Mouse (Mus musculus): ENCODE results near the gene S100a3. TPM values are rescaled to one million over a fixed set of nuclear protein-coding genes. Genes with fewer than 3 reads are reported as not detected.

S100a3 gene
- polyA plus RNA-seq, 1 experiment from 2014 or later = 1.1 TPM

- ATAC-seq (ENCODE audit: low FRiP score) = no peak
- Histone ChIP-seq H3K36me3 (no peaks in the 10 kb centered on the region), H3K27ac (replicated peaks) (no peak overlapping the region), H3K4me1 (peaks cover 5% of the 10 kb centered on the region; the same call in 1 of the 2 replicates), H3K9me3 (replicated peaks) (no peaks in the 10 kb centered on the region), H3K4me3 (replicated peaks) (no peak overlapping the region), H3K9ac (replicated peaks) (no peak overlapping the region), H3K4me2 (no peak overlapping the region), H3K27me3 (replicated peaks) (no peaks in the 10 kb centered on the region)
- 87% methylated on average over 3 of the region's 3 CpGs for WGBS
These were observed 44.7 kb downstream of the S100a3 start for GRCm38 (mm10) chr3:90605049-90605448.

GRCm38 (mm10) chr3:90605736-90606135 lies 45.4 kb downstream of the S100a3 start:
- H3K27ac ChIP-seq (replicated peaks) = no peak overlapping the region
- H3K9me3 ChIP-seq (replicated peaks) = no peaks in the 10 kb centered on the region
- peaks cover 5% of the 10 kb centered on the region; the same call in 1 of the 2 replicates for H3K4me1 ChIP-seq
- no peak overlapping the region for H3K9ac ChIP-seq (replicated peaks)
- ATAC-seq (ENCODE audit: low FRiP score) = no peak
- no peaks in the 10 kb centered on the region for H3K36me3 ChIP-seq
- 88% methylated on average over 2 of the region's 2 CpGs for WGBS
- no peak overlapping the region for H3K4me2 ChIP-seq
- no peak overlapping the region for H3K4me3 ChIP-seq (replicated peaks)
- no peaks in the 10 kb centered on the region for H3K27me3 ChIP-seq (replicated peaks)

GRCm38 (mm10) chr3:90606185-90606584 lies 45.8 kb downstream of the S100a3 start:
- ATAC-seq (ENCODE audit: low FRiP score) = no peak
- WGBS = 91% methylated on average over 6 of the region's 6 CpGs
- no peak overlapping the region for H3K9ac ChIP-seq (replicated peaks)
- no peaks in the 10 kb centered on the region for H3K9me3 ChIP-seq (replicated peaks)
- no peak overlapping the region for H3K27ac ChIP-seq (replicated peaks)
- no peaks in the 10 kb centered on the region for H3K36me3 ChIP-seq
- H3K4me1 ChIP-seq = peaks cover 5% of the 10 kb centered on the region; the same call in 1 of the 2 replicates
- no peak overlapping the region for H3K4me3 ChIP-seq (replicated peaks)
- no peaks in the 10 kb centered on the region for H3K27me3 ChIP-seq (replicated peaks)
- H3K4me2 ChIP-seq = no peak overlapping the region

- 85% methylated on average over 3 of the region's 3 CpGs for WGBS
- peaks cover 5% of the 10 kb centered on the region; the same call in 1 of the 2 replicates for H3K4me1 ChIP-seq
- no peaks in the 10 kb centered on the region for H3K36me3 ChIP-seq
- no peak overlapping the region for H3K4me3 ChIP-seq (replicated peaks)
- no peak overlapping the region for H3K27ac ChIP-seq (replicated peaks)
- H3K4me2 ChIP-seq = no peak overlapping the region
- no peak overlapping the region for H3K9ac ChIP-seq (replicated peaks)
- H3K27me3 ChIP-seq (replicated peaks) = no peaks in the 10 kb centered on the region
- no peak for ATAC-seq (ENCODE audit: low FRiP score)
- H3K9me3 ChIP-seq (replicated peaks) = no peaks in the 10 kb centered on the region
These were observed 47.0 kb downstream of the S100a3 start for GRCm38 (mm10) chr3:90607361-90607760.

- H3K9ac ChIP-seq (replicated peaks) = no peak within 1 kb of the TSS
- peaks cover under 1% of the 10 kb centered on the region; the same call in 1 of the 2 replicates for H3K27me3 ChIP-seq (replicated peaks)
- no peak within 1 kb of the TSS for H3K27ac ChIP-seq (replicated peaks)
- no peak within 1 kb of the TSS for H3K4me2 ChIP-seq
- H3K4me3 ChIP-seq (replicated peaks) = no peak within 1 kb of the TSS
- no peaks in the 10 kb centered on the region for H3K9me3 ChIP-seq (replicated peaks)
- WGBS = 64% methylated on average over 3 of the region's 3 CpGs
- no peak for ATAC-seq (ENCODE audit: low FRiP score)
- no peaks in the 10 kb centered on the region for H3K36me3 ChIP-seq
- peaks cover 10% of the 10 kb centered on the region for H3K4me1 ChIP-seq
These were observed 47.8 kb downstream of the S100a3 start, which contains the start of gene S100a5 for GRCm38 (mm10) chr3:90608223-90608622. TSS of gene S100a5 (plus strand) at chr3:90608523.

GRCm38 (mm10) chr3:90609102-90609501 lies 48.7 kb downstream of the S100a3 start:
- H3K4me3 ChIP-seq (replicated peaks) = no peak overlapping the region
- no peak overlapping the region for H3K9ac ChIP-seq (replicated peaks)
- H3K36me3 ChIP-seq = no peaks in the 10 kb centered on the region
- ATAC-seq (ENCODE audit: low FRiP score) = no peak
- H3K27ac ChIP-seq (replicated peaks) = no peak overlapping the region
- H3K27me3 ChIP-seq (replicated peaks) = peaks cover 5% of the 10 kb centered on the region; the same call in 1 of the 2 replicates
- H3K4me2 ChIP-seq = no peak overlapping the region
- H3K4me1 ChIP-seq = peaks cover 10% of the 10 kb centered on the region
- no peaks in the 10 kb centered on the region for H3K9me3 ChIP-seq (replicated peaks)

- Histone ChIP-seq H3K27me3 (replicated peaks) (peaks cover 5% of the 10 kb centered on the region; the same call in 1 of the 2 replicates), H3K27ac (replicated peaks) (no peak overlapping the region), H3K4me1 (peaks cover 5% of the 10 kb centered on the region), H3K4me2 (no peak overlapping the region), H3K9me3 (replicated peaks) (no peaks in the 10 kb centered on the region), H3K9ac (replicated peaks) (no peak overlapping the region), H3K36me3 (no peaks in the 10 kb centered on the region), H3K4me3 (replicated peaks) (no peak overlapping the region)
- 92% methylated on average over 3 of the region's 3 CpGs for WGBS
- ATAC-seq (ENCODE audit: low FRiP score) = no peak
These were observed 51.1 kb downstream of the S100a3 start for GRCm38 (mm10) chr3:90611494-90611893.

- Histone ChIP-seq H3K27me3 (replicated peaks) (peaks cover 5% of the 10 kb centered on the region; the same call in 1 of the 2 replicates), H3K4me1 (peaks cover 5% of the 10 kb centered on the region), H3K9ac (replicated peaks) (no peak overlapping the region), H3K27ac (replicated peaks) (no peak overlapping the region), H3K4me2 (no peak overlapping the region), H3K9me3 (replicated peaks) (no peaks in the 10 kb centered on the region), H3K36me3 (no peaks in the 10 kb centered on the region), H3K4me3 (replicated peaks) (no peak overlapping the region)
- no peak for ATAC-seq (ENCODE audit: low FRiP score)
- WGBS = 67% methylated on average over 4 of the region's 4 CpGs
These were observed 51.7 kb downstream of the S100a3 start for GRCm38 (mm10) chr3:90612061-90612460.

GRCm38 (mm10) chr3:90612728-90613291 lies 52.4 kb downstream of the S100a3 start, which contains the start of gene S100a6:
TSS of gene S100a6 (plus strand) at chr3:90612882.
- Histone ChIP-seq H3K4me1 (peaks cover 5% of the 10 kb centered on the region), H3K36me3 (no peaks in the 10 kb centered on the region), H3K9me3 (replicated peaks) (no peaks in the 10 kb centered on the region), H3K4me3 (replicated peaks) (peak within 1 kb of the TSS; percentile 32), H3K27me3 (replicated peaks) (peaks cover 5% of the 10 kb centered on the region; the same call in 1 of the 2 replicates), H3K9ac (replicated peaks) (peak within 1 kb of the TSS; percentile 23), H3K27ac (replicated peaks) (no peak within 1 kb of the TSS), H3K4me2 (peak within 1 kb of the TSS; percentile 67)
- under 1% methylated on average over 23 of the region's 23 CpGs for whole genome bisulfite sequencing
- ATAC-seq (ENCODE audit: low FRiP score) = peak; percentile 63; the same call in 1 of the 2 replicates

- Histone ChIP-seq H3K27ac (replicated peaks) (no peak overlapping the region), H3K36me3 (no peaks in the 10 kb centered on the region), H3K4me2 (peak overlapping the region; percentile 67), H3K4me3 (replicated peaks) (peak overlapping the region; percentile 32), H3K9ac (replicated peaks) (no peak overlapping the region), H3K9me3 (replicated peaks) (no peaks in the 10 kb centered on the region), H3K4me1 (peaks cover 5% of the 10 kb centered on the region), H3K27me3 (replicated peaks) (peaks cover 5% of the 10 kb centered on the region; the same call in 1 of the 2 replicates)
- 70% methylated on average over 7 of the region's 7 CpGs for WGBS
- 0 out of 2 replicates have a peak, but pooled peaks have one; percentile 3 for ATAC-seq (ENCODE audit: low FRiP score)
These were observed 53.2 kb downstream of the S100a3 start for GRCm38 (mm10) chr3:90613461-90614147.

GRCm38 (mm10) chr3:90614148-90614530 lies 53.8 kb downstream of the S100a3 start:
- no peak for ATAC-seq (ENCODE audit: low FRiP score)

More at GRCm38 (mm10) chr3:90614148-90614530, 53.8 kb downstream of the S100a3 start:
- WGBS = 81% methylated on average over 6 of the region's 6 CpGs
- peaks cover 5% of the 10 kb centered on the region for H3K4me1 ChIP-seq
- no peak overlapping the region for H3K4me2 ChIP-seq
- peaks cover 5% of the 10 kb centered on the region; the same call in 1 of the 2 replicates for H3K27me3 ChIP-seq (replicated peaks)
- H3K4me3 ChIP-seq (replicated peaks) = no peak overlapping the region
- H3K9me3 ChIP-seq (replicated peaks) = no peaks in the 10 kb centered on the region
- no peak overlapping the region for H3K9ac ChIP-seq (replicated peaks)
- no peak overlapping the region for H3K27ac ChIP-seq (replicated peaks)
- no peaks in the 10 kb centered on the region for H3K36me3 ChIP-seq

Measured in neural tube, embryonic 15.5 days (tissue).